Mouse (Mus musculus) lung, embryonic 14.5 days (tissue): ENCODE results near the gene Calcoco1. TPM values are rescaled to one million over a fixed set of nuclear protein-coding genes. Genes with fewer than 3 reads are reported as not detected.

Source experiments
- ATAC-seq: fragments of 200-750 bp; cut with Nextera tagmentation; 2 replicates; pipeline ENCODE4 v1.8.0; 2017; ENCODE audit warnings: mild to moderate bottlenecking, moderate TSS enrichment, moderate library complexity; ENCODE audit not compliant: insufficient read depth
- DNase-seq: peaks from one replicate; pipeline ENCODE4 v3.0.0-alpha.2; 2015
- H3K27ac ChIP-seq: fragments of 300-500 bp; sonication (generic); 2 replicates; pipeline ENCODE4 v1.5.1; 2014; ENCODE audit warnings: low read depth, mild to moderate bottlenecking, moderate library complexity
- H3K27me3 ChIP-seq: fragments of 300-500 bp; sonication (generic); 2 replicates; pipeline ENCODE4 v1.6.1; 2014; ENCODE audit warnings: low read length, control low read depth; ENCODE audit not compliant: insufficient read depth
- H3K36me3 ChIP-seq: fragments of 300-500 bp; sonication (generic); 2 replicates; pipeline ENCODE4 v1.6.1; 2014; ENCODE audit warnings: control low read depth; ENCODE audit not compliant: insufficient read depth
- H3K4me1 ChIP-seq: fragments of 300-500 bp; sonication (generic); 2 replicates; pipeline ENCODE4 v1.6.1; 2014; ENCODE audit warnings: antibody characterized with exemption, control low read depth; ENCODE audit not compliant: insufficient read depth
- H3K4me2 ChIP-seq: fragments of 300-500 bp; sonication (generic); 2 replicates; pipeline ENCODE4 v1.6.1; 2014; ENCODE audit warnings: mild to moderate bottlenecking
- H3K4me3 ChIP-seq: fragments of 300-500 bp; sonication (generic); 2 replicates; pipeline ENCODE4 v1.5.1; 2014; ENCODE audit warnings: low read depth, low read length
- H3K9ac ChIP-seq: fragments of 300-500 bp; sonication (generic); 2 replicates; pipeline ENCODE4 v1.6.1; 2014
- H3K9me3 ChIP-seq: fragments of 300-500 bp; sonication (generic); 2 replicates; pipeline ENCODE4 v1.6.1; 2016; ENCODE audit warnings: low read depth, low read length, control low read depth
- CTCF ChIP-seq: IDR thresholded peaks from 2 replicates; pipeline ENCODE4 v1.5.1; 2016; ENCODE audit warnings: antibody characterized with exemption, low read depth
- WGBS: fragments of 180-500 bp; shearing (Covaris S2); extraction: QIAGEN DNeasy Blood & Tissue Kit; methylation state at CpG from one replicate; pipeline ENCODE4 v1.1.7; 2014; 5-methylcytosine and 5-hydroxymethylcytosine counted together
- polyA plus RNA-seq: library from polyadenylated mRNA; unstranded; fragments of >200 nt; fragmentation: Nextera tagmentation; extraction: Ambion mirVana; gene quantifications from 2 replicates; pipeline ENCODE4 v1.2.1, GENCODE M21; 2014

Gene Calcoco1
- polyA plus RNA-seq, 1 experiment from 2014 or later, result 36.4 TPM

DNA sequence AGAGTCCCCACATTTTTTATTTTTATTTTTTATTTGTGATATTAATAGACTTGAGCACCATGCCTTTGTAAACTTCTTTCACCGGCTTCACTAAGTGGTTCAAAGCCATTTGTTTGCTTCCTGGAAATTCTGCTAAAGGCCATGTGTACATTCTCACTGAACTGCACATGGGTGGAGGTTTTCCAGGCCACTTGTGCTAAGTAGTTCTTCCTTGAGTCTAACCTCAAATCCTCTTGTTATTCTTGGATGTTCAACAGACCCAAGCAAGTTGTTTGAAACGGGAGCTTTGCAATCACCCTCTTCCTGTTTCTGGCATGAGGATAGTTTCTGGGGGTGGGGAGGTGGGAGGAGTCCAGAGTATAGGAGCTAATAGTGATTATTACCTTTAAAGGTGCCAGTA, 16.5 kb upstream of the Calcoco1 start:
- H3K27me3 ChIP-seq, result peaks cover 50% of the 10 kb centered on the region
- H3K27ac ChIP-seq, result no peak overlapping the region
- no peak for ATAC-seq
- no peaks in the 10 kb centered on the region for H3K36me3 ChIP-seq
- H3K4me1 ChIP-seq, result no peaks in the 10 kb centered on the region
- H3K4me3 ChIP-seq, result no peak overlapping the region
- DNase-seq, result no peak
- no peak overlapping the region for H3K4me2 ChIP-seq
- WGBS, result 34% methylated on average over 2 of the region's 2 CpGs
- H3K9me3 ChIP-seq, result no peaks in the 10 kb centered on the region
- H3K9ac ChIP-seq, result no peak overlapping the region
- no peak for TF ChIP-seq CTCF

DNA sequence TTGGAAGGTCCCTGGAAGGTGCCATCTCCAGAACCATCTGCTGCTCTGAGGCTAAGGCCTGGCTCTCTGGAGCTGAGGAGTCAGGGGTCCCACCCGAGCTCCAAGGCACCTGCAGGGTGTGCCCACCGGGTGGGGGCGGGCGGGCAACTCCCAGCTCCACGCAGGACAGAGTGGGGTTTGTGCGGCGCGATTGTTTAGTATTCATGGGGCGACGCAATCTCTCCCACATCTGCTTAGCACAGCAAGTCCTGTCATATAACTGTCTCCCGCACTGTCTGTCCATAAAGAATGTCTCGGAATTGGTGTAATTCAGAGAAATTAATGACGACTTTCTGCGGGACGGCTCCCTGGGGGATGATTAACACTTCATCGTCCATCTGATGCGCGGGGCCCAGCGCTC, 15.1 kb upstream of the Calcoco1 start:
- TF ChIP-seq CTCF, result no peak
- WGBS, result 78% methylated on average over 19 of the region's 19 CpGs
- Histone ChIP-seq H3K4me2 (no peak overlapping the region), H3K9ac (no peak overlapping the region), H3K4me1 (no peaks in the 10 kb centered on the region), H3K4me3 (no peak overlapping the region), H3K27me3 (peaks cover 41% of the 10 kb centered on the region), H3K9me3 (no peaks in the 10 kb centered on the region), H3K27ac (no peak overlapping the region), H3K36me3 (no peaks in the 10 kb centered on the region)
- ATAC-seq, result no peak
- DNase-seq, result no peak

DNA sequence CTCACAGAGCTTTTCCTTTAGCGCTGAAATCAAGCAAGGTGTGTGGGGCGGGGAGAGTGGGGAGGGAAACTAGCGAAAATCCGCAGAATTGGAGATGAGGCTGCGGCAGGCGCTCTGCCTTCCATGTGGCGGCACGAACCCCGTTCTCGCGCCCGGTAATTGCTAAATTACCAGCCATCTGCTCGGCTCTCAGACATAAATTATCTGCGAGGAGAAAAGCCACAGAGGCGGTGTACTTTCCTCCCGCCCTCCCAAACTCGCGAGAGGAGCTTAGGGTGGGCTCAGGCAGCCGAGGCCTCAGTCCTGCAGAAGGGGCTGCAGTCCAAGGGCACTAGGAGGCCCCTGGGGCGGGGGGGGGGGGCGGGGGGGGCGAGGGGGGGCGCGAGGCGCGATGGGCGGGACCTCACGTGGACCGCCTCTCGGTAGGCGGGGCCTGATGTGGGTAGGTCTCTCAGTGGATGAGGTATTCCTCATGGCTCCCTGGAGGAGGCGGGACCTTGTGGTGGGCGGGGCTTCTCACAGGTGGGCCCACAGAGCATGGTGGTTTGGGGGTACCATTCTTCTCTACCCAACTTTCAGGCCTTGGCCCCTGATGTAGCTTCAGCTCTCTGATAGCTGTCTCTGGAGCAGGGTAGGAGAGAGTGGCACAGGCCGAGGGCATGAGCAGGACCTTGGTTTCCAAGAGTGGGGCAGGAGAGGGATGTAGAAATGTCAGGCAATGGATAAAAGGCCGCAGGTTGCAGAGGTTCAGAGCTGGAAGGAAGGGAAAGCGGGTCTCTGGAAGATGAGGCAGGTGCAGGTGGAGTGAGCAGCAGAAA, 14.4 kb upstream of the Calcoco1 start:
- Histone ChIP-seq H3K36me3 (no peaks in the 10 kb centered on the region), H3K27ac (no peak overlapping the region), H3K9ac (peak overlapping the region; percentile 23; the same call in 1 of the 2 replicates), H3K4me3 (peak overlapping the region; percentile 25; the same call in 1 of the 2 replicates), H3K4me2 (peak overlapping the region; percentile 57), H3K4me1 (no peaks in the 10 kb centered on the region), H3K9me3 (no peaks in the 10 kb centered on the region), H3K27me3 (peaks cover 34% of the 10 kb centered on the region)
- DNase-seq (peak; percentile 8), ATAC-seq (no peak)
- TF ChIP-seq CTCF, result no peak
- 11% methylated on average over 34 of the region's 36 CpGs for whole genome bisulfite sequencing

DNA sequence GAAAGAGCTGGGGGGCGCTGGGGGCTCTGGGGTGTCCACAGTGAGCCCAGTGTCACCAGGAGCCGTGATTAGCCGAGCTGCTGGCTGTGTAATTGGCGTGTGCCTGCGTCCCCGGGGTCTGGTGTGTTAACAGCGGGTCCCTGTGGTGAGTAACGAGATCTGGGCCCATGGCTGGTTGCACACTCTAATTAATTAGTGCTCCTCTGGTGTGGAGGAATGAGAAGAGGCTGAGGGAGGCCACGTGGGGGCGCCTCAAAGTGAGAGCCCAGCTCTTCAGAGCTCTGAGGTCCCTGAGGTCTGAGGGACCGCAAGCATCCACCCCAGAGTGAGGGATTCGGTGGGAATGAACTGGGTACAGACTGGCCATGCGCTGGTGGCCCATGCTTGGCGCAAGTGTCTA, 13.1 kb upstream of the Calcoco1 start:
- 47% methylated on average over 14 of the region's 14 CpGs for WGBS
- no peak overlapping the region for H3K4me2 ChIP-seq
- ATAC-seq (no peak), DNase-seq (peak; percentile 11)
- H3K4me1 ChIP-seq, result no peaks in the 10 kb centered on the region
- TF ChIP-seq CTCF, result peak; percentile 17; the same call in 1 of the 2 replicates
- H3K9me3 ChIP-seq, result no peaks in the 10 kb centered on the region
- peaks cover 31% of the 10 kb centered on the region for H3K27me3 ChIP-seq
- no peak overlapping the region for H3K4me3 ChIP-seq
- H3K9ac ChIP-seq, result no peak overlapping the region
- no peaks in the 10 kb centered on the region for H3K36me3 ChIP-seq
- H3K27ac ChIP-seq, result no peak overlapping the region

DNA sequence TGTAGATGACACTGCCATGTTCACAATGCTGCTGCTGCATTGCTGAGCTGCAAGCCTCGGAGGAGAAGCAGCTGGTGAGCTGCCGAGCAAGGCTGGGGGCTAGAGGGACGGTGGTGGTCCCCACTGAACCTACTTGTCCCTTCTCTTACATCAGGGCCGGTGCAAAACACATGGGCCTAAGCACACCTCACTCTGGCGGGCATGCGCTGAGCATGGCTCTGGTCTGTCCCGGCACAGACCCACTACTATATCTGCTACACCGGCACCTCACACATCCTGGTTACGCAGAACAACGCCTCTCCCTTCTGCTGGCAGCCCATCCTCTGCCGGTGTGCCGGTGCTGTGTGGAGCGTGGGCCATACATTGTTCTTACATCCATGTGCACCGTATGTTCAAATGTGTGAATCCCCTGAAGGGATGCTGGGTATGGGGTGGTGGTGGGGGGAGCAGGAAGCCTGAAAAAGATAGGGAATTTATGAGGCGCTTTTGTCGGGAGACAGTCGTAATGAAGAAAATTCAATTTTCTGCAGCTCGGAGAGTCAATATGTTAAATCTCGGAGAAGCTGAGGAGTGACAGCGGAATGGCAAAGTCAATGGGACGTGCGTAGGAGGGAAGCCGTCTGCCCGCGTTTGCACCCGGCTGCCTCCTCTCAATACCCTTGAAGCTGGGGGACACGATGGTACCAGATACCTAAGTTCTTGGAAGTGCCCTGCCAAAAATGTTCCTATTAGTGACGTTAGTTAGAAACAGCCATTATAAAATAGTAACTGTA, 12.0 kb upstream of the Calcoco1 start:
- no peaks in the 10 kb centered on the region for H3K9me3 ChIP-seq
- no peak overlapping the region for H3K9ac ChIP-seq
- no peak overlapping the region for H3K4me3 ChIP-seq
- 78% methylated on average over 28 of the region's 28 CpGs for WGBS
- H3K36me3 ChIP-seq, result no peaks in the 10 kb centered on the region
- peaks cover 31% of the 10 kb centered on the region for H3K27me3 ChIP-seq
- TF ChIP-seq CTCF, result no peak
- H3K4me2 ChIP-seq, result no peak overlapping the region
- H3K4me1 ChIP-seq, result no peaks in the 10 kb centered on the region
- ATAC-seq (no peak), DNase-seq (no peak)
- no peak overlapping the region for H3K27ac ChIP-seq

DNA sequence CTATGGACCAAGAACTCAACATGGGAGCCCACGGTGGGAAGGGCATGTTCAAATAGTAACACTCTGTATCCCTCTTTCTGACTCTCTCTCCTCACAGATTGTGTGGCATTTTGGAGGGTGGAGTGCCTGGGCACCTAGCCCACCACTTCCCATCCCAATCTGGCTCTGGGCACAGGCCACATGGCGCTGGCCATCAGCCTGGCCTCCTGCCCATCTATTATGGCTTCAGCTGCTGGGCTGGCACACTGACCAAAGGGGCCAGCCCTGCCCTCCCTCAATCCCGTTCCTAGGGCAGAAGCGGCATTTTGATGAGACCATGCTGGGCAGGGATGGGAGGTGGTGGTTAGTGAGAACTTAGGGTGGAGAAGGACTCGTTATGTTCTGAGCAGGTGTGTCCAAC, 11.3 kb upstream of the Calcoco1 start:
- Histone ChIP-seq H3K4me3 (no peak overlapping the region), H3K4me1 (no peaks in the 10 kb centered on the region), H3K36me3 (no peaks in the 10 kb centered on the region), H3K27ac (no peak overlapping the region), H3K4me2 (no peak overlapping the region), H3K9me3 (no peaks in the 10 kb centered on the region), H3K27me3 (peaks cover 31% of the 10 kb centered on the region), H3K9ac (no peak overlapping the region)
- no peak for ATAC-seq
- TF ChIP-seq CTCF, result no peak
- 73% methylated on average over 5 of the region's 5 CpGs for WGBS
- no peak for DNase-seq

DNA sequence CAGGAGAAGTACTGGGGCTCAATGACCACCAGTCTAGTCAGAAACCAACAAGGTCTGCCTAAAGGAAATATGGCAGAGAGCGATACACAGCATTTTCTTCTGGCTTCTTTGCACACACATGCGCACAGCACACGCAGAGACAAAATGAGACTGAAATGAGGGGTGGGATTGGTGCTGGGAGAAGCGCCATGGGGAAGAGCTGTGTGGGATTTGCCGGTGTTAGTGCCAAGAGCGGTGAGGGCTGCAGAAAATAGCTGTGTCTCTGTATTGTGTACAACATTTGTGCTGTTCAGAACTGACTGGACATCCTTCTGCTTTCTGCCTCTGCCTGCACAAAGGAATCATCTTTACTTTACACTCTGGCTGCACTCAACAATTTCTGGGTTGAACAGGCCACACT, 10.4 kb upstream of the Calcoco1 start:
- WGBS, result 86% methylated on average over 6 of the region's 6 CpGs
- no peaks in the 10 kb centered on the region for H3K9me3 ChIP-seq
- no peak overlapping the region for H3K4me2 ChIP-seq
- peaks cover 31% of the 10 kb centered on the region for H3K27me3 ChIP-seq
- TF ChIP-seq CTCF, result no peak
- ATAC-seq, result no peak
- no peaks in the 10 kb centered on the region for H3K4me1 ChIP-seq
- DNase-seq, result no peak
- no peaks in the 10 kb centered on the region for H3K36me3 ChIP-seq
- H3K27ac ChIP-seq, result no peak overlapping the region
- no peak overlapping the region for H3K4me3 ChIP-seq
- no peak overlapping the region for H3K9ac ChIP-seq
